Mouse (Mus musculus) right cerebral cortex, postnatal 14 days (tissue): Measurements from ENCODE around the gene Cplane1.

ENCODE experiments used
- DNase-seq: peaks from one replicate; pipeline ENCODE4 v3.0.0; 2022

The Cplane1 gene

GRCm38 (mm10) chr15:8305474-8305873 lies 136.6 kb downstream of the Cplane1 start:
- no peak for DNase-seq

GRCm38 (mm10) chr15:8317381-8317780 lies 148.5 kb downstream of the Cplane1 start:
- no peak for DNase-seq

- no peak for DNase-seq
Measured at GRCm38 (mm10) chr15:8319191-8319590, 150.3 kb downstream of the Cplane1 start.
